Mouse (Mus musculus) heart, postnatal 10 days (tissue): Measurements from ENCODE around the gene Ufc1. TPM values are rescaled to one million over a fixed set of nuclear protein-coding genes. Genes with fewer than 3 reads are reported as not detected.
"Not testable (repeated sequence)": the region's sequence is repeated elsewhere in the genome, so short reads cannot be mapped to it uniquely, and the experiment has no call there.

Source experiments
- DNase-seq, 2 experiments: peaks; one replicate each; pipeline ENCODE4 v3.0.0; 2021
- intact Hi-C: fragments of 180-260 bp; cut with DNase I; formaldehyde crosslinking; loops from one replicate; pipeline ENCODE4 v1.15.1; 2025
- total RNA-seq, 2 experiments: library from RNA; stranded (reverse); gene quantifications; 2 replicates each; pipeline ENCODE4 v1.2.3; 2021

Ufc1 gene
- total RNA-seq = 100 to 1,000 TPM; 101 to 112 TPM

GRCm38 (mm10) chr1:171294298-171295062 is at the start of gene Ufc1:
Gene Ufc1 (minus strand): TSS chr1:171295024.
- peak; percentile 90 to 92 for DNase-seq
- intact Hi-C loops = loop anchor here (2.0 kb wide), 1 partner anchor 34 kb away; the partner anchor contains the start of gene Dedd

DNA sequence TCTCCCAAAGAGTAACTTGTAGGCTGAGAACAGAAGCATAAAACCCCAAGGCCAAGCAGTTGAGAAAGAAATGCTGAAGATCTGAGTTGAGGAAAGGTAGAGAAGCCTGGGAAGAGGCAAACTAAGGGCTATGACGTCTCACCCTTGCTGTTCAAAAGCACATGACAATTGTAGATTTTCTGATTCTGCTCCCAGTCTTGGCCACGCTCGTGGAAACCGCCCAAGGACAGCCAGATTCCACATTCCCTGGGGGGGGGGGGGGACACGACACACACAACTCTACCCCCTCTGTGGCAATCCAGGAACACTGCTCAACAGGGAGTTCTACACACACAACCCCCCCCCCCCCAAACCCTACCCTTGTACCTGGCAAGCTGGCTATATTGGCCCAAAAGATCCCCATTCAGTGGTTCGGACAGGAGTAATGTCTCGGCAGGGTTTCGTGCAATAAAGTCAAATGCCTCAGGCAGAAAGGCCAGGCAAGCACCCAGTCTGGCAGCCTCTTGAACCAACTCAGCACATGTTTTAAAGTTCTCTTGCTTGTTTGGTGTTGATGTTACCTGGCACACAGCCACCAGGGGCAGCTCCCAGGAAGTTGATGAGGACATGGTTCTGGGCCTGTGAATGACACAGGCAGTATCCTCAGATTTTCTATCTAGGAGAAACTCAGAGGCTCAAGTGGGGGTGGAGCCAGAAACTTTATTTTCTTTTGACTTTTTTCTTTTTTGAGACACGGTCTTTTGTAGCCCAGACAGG is 49.3 kb upstream of the Ufc1 start:
- intact Hi-C loops = no loop called here
- DNase-seq = peak; percentile 32 to 46

DNA sequence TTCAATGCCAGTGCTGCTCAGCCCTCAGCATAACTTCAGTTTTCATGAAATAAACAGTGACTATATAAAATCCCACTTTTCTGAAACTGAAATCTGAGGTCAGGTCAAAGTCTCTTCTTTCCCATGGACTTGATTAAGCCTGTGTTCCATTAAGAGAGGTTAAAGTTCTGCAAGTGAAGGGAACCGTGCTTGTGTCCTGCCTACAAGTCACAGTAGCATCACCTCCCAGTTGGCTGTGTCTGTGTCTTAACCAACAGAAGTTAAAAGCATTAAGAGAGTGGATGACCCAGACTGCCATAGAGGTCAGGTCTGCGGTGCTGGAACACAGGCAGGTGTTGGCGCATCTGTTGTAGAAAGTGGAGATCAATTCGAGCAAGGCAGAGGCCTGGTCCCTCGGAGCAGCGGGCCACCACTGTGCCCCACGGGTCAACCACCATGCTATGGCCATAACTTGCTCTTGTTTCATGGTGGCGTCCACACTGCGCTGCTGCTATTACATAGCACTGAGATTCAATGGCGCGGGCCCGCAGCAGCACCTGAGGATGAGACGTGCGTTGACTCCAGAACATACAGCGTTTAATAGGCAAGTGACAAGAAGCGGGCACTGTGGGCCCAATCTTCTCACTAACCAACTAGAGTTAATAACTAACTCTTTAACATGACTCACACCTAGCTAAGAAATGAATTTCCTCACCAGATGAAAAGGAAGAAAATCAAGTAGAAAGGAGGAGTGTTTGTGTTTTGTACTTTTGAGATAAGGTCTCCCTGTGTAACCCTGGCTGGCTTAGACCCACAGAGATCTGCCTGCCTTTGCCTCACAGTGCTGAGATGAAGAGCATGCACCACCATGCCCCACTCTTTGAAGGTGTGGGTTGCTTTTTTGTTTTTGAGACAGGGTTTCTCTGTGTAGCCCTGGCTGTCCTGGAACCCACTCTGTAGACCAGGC is 47.7 kb upstream of the Ufc1 start:
- DNase-seq = no peak
- intact Hi-C loops = no loop called here

- peak in 1 of 2 experiments; percentile 36 for DNase-seq
- intact Hi-C loops = no loop called here
Observed at GRCm38 (mm10) chr1:171330216-171330560, 35.4 kb upstream of the Ufc1 start.

- intact Hi-C loops = loop anchor here (2.0 kb wide), 1 partner anchor 35 kb away; the partner anchor contains the start of gene Ufc1
- DNase-seq = no peak
Observed at GRCm38 (mm10) chr1:171329433-171330215, 34.8 kb upstream of the Ufc1 start.

GRCm38 (mm10) chr1:171328839-171329432 is 34.1 kb upstream of the Ufc1 start, which contains the start of gene Dedd:
Gene Dedd (plus strand): TSS chr1:171329145.
- intact Hi-C loops = loop anchor here (2.0 kb wide), 1 partner anchor 34 kb away; the partner anchor contains the start of gene Ufc1
- DNase-seq = peak; percentile 94 to 95

GRCm38 (mm10) chr1:171328244-171328643 is 33.4 kb upstream of the Ufc1 start:
- intact Hi-C loops = loop anchor here (2.0 kb wide), 1 partner anchor 33 kb away; the partner anchor contains the start of gene Ufc1

GRCm38 (mm10) chr1:171326588-171326987 is 31.8 kb upstream of the Ufc1 start:
- DNase-seq, intact Hi-C loops: not testable (repeated sequence)

More at GRCm38 (mm10) chr1:171328244-171328643, 33.4 kb upstream of the Ufc1 start:
- peak in 1 of 2 experiments; percentile 27 for DNase-seq

DNA sequence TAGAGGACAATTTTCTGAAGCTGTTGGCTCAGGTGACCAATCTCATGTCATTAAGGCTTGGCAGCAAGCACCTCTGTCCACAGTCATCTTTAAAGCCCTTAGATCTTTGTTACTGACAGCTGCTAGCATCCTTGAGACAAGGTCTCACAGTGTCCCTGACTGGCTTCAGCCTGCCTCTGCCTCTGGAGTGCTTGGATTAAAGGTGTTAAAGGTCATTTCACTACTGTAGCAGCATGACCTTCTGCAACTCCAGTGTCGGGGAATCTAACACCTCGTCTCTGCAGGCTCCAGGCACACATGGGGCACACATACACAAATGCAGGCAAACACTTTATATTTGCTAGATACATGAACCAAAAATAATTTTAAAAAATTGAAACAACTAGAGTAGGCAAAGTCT is 30.7 kb upstream of the Ufc1 start:
- no peak for DNase-seq
- intact Hi-C loops = no loop called here

DNA sequence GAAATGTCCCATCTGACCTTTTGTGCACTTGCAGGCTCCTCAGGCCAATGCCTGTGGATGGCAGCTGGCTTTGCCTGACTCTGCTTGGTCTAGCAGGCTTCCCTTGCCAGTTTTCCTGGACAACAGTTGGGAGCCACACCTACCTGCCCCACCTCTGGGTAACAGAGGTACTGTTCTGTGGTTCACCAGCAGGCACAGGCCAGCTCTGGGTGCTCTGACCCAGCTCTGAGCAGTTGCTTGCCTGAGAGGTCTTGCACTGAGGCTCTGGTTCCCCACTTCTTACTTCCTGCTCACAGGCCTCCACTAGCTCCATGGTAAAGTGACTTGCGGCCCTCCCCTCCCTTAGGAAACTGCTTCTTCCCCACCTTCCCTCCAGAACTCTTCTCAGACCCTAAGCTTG is 27.2 kb upstream of the Ufc1 start:
- intact Hi-C loops = no loop called here
- DNase-seq = no peak

GRCm38 (mm10) chr1:171321415-171321814 is 26.6 kb upstream of the Ufc1 start:
- DNase-seq = peak in 1 of 2 experiments; percentile 51
- intact Hi-C loops = loop anchor here (1.0 to 2.0 kb wide), 2 partner anchors 36 to 59 kb away; no protein-coding TSS in a partner anchor

DNA sequence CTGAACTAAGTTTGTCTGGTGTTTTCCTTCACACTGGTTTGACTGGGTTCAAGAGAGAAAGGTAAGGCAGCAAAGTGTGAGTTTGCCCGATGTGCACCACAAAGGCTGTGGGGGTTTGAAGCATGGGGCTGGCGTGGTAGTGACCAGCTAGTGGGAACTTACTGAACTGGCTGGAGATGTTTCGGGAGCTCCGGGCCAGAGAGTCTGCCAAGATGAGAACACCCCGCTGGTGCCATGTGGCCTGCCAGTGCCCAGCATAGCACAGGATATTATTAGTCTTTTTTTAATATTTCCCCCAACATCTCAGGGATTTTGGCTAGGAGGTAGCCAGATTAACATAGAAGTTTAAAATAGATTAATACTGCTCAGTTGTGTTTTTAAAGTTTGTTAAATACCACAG is 25.3 kb upstream of the Ufc1 start:
- intact Hi-C loops = loop anchor here (2.0 kb wide), 1 partner anchor 61 kb away; no protein-coding TSS in a partner anchor
- no peak for DNase-seq

DNA sequence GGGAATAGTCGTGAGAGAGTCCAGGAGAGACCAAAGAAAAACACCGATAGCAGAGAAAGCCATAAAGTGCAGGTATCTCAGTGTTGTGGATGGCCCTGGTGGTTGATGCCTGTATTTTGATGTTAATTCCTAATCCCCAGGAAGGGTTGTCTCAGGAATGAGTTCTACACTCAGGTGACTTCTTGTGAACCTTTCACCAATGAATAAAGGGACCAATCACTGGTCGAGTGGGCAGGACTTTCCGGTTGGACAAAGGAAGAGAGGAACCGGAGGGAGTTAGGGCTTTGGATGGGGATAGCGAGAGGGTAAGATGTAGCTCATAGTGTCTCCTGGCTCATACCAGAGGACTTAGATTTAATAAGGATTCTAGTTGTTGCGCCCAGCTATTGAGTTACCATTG is 24.9 kb upstream of the Ufc1 start:
- intact Hi-C loops = loop anchor here (2.0 kb wide), 1 partner anchor 61 kb away; no protein-coding TSS in a partner anchor
- no peak for DNase-seq

GRCm38 (mm10) chr1:171309321-171309720 is 14.5 kb upstream of the Ufc1 start:
- intact Hi-C loops = no loop called here
- no peak for DNase-seq

- DNase-seq, intact Hi-C loops: not testable (repeated sequence)
Observed at GRCm38 (mm10) chr1:171306157-171306556, 11.3 kb upstream of the Ufc1 start.

GRCm38 (mm10) chr1:171298226-171298625 is 3.4 kb upstream of the Ufc1 start:
- intact Hi-C loops = no loop called here
- DNase-seq = no peak

GRCm38 (mm10) chr1:171295063-171295402 is 209 bp upstream of the Ufc1 start:
- intact Hi-C loops = loop anchor here (2.0 kb wide), 1 partner anchor 34 kb away; the partner anchor contains the start of gene Dedd
- DNase-seq = no peak

GRCm38 (mm10) chr1:171293906-171294297 is 922 bp downstream of the Ufc1 start:
- intact Hi-C loops = loop anchor here (2.0 kb wide), 1 partner anchor 35 kb away; the partner anchor contains the start of gene Dedd
- no peak for DNase-seq

GRCm38 (mm10) chr1:171293351-171293750 is 1.5 kb downstream of the Ufc1 start:
- intact Hi-C loops = no loop called here
- DNase-seq = no peak
